Mouse (Mus musculus) gonadal fat pad, adult 2 months (tissue): ENCODE data around the gene Ftsj3. TPM values are rescaled to one million over a fixed set of nuclear protein-coding genes. Genes with fewer than 3 reads are reported as not detected.

ENCODE experiments used
- DNase-seq: peaks from one replicate; pipeline ENCODE4 v3.0.0-alpha.2; 2012; ENCODE audit warnings: low read depth
- polyA plus RNA-seq: library from polyadenylated mRNA; depleted of rRNA; stranded (reverse); fragments of >200 nt; gene quantifications from 2 replicates; pipeline ENCODE4 v1.2.3, GENCODE M21; 2012; rRNA removed

Ftsj3 gene
- 24.3 and 30.3 TPM in 2 replicates for polyA plus RNA-seq

GRCm38 (mm10) chr11:106255685-106256451, at the start of gene Ftsj3, which contains the start of gene Psmc5:
Gene Ftsj3 (minus strand): TSS chr11:106256079.
Gene Psmc5 (plus strand): TSS chr11:106256154.
- DNase-seq: no peak

GRCm38 (mm10) chr11:106305348-106306064, 49.6 kb upstream of the Ftsj3 start:
- no peak for DNase-seq

GRCm38 (mm10) chr11:106302634-106303033, 46.8 kb upstream of the Ftsj3 start:
- DNase-seq: no peak

GRCm38 (mm10) chr11:106301765-106302164, 45.9 kb upstream of the Ftsj3 start, which contains the start of gene Gh:
Gene Gh (minus strand): TSS chr11:106301865.
- no peak for DNase-seq

GRCm38 (mm10) chr11:106291861-106292260, 36.0 kb upstream of the Ftsj3 start:
- DNase-seq: no peak

- DNase-seq: no peak
Measured at GRCm38 (mm10) chr11:106290376-106290775, 34.5 kb upstream of the Ftsj3 start.

GRCm38 (mm10) chr11:106289369-106289768, 33.5 kb upstream of the Ftsj3 start:
- DNase-seq: no peak

GRCm38 (mm10) chr11:106286987-106287386, 31.1 kb upstream of the Ftsj3 start:
- DNase-seq: no peak

GRCm38 (mm10) chr11:106286206-106286605, 30.3 kb upstream of the Ftsj3 start:
- DNase-seq: no peak

GRCm38 (mm10) chr11:106284126-106284525, 28.2 kb upstream of the Ftsj3 start:
- no peak for DNase-seq

- DNase-seq: no peak
Measured at GRCm38 (mm10) chr11:106283371-106283770, 27.5 kb upstream of the Ftsj3 start.

GRCm38 (mm10) chr11:106282452-106282851, 26.6 kb upstream of the Ftsj3 start:
- no peak for DNase-seq

GRCm38 (mm10) chr11:106276454-106276853, 20.6 kb upstream of the Ftsj3 start, which contains the start of gene Tcam1:
Gene Tcam1 (plus strand): TSS chr11:106276672.
- no peak for DNase-seq

GRCm38 (mm10) chr11:106274971-106275411, 19.1 kb upstream of the Ftsj3 start:
- no peak for DNase-seq

GRCm38 (mm10) chr11:106274374-106274773, 18.5 kb upstream of the Ftsj3 start:
- DNase-seq: no peak

GRCm38 (mm10) chr11:106273811-106274210, 17.9 kb upstream of the Ftsj3 start:
- no peak for DNase-seq

GRCm38 (mm10) chr11:106273311-106273684, 17.4 kb upstream of the Ftsj3 start:
- DNase-seq: no peak

- no peak for DNase-seq
Measured at GRCm38 (mm10) chr11:106272644-106273310, 16.9 kb upstream of the Ftsj3 start, which contains the start of gene Smarcd2. Gene Smarcd2 (minus strand): TSS chr11:106272972.

GRCm38 (mm10) chr11:106271794-106272643, 16.1 kb upstream of the Ftsj3 start:
- DNase-seq: no peak

- no peak for DNase-seq
Measured at GRCm38 (mm10) chr11:106271131-106271793, 15.4 kb upstream of the Ftsj3 start.

GRCm38 (mm10) chr11:106269060-106269431, 13.2 kb upstream of the Ftsj3 start:
- no peak for DNase-seq
